Mouse (Mus musculus) lung, embryonic 14.5 days (tissue): ENCODE data around the gene Krtap10-4. TPM values are rescaled to one million over a fixed set of nuclear protein-coding genes. Genes with fewer than 3 reads are reported as not detected.
A peak's percentile ranks its signal among the peaks of the same experiment; 100 is the strongest.

ENCODE experiments used
- ATAC-seq: fragments of 200-750 bp; cut with Nextera tagmentation; 2 replicates; pipeline ENCODE4 v1.8.0; 2017; ENCODE audit warnings: mild to moderate bottlenecking, moderate TSS enrichment, moderate library complexity; ENCODE audit not compliant: insufficient read depth
- DNase-seq: peaks from one replicate; pipeline ENCODE4 v3.0.0-alpha.2; 2015
- H3K27ac ChIP-seq: fragments of 300-500 bp; sonication (generic); 2 replicates; pipeline ENCODE4 v1.5.1; 2014; ENCODE audit warnings: low read depth, mild to moderate bottlenecking, moderate library complexity
- H3K27me3 ChIP-seq: fragments of 300-500 bp; sonication (generic); 2 replicates; pipeline ENCODE4 v1.6.1; 2014; ENCODE audit warnings: low read length, control low read depth; ENCODE audit not compliant: insufficient read depth
- H3K36me3 ChIP-seq: fragments of 300-500 bp; sonication (generic); 2 replicates; pipeline ENCODE4 v1.6.1; 2014; ENCODE audit warnings: control low read depth; ENCODE audit not compliant: insufficient read depth
- H3K4me1 ChIP-seq: fragments of 300-500 bp; sonication (generic); 2 replicates; pipeline ENCODE4 v1.6.1; 2014; ENCODE audit warnings: antibody characterized with exemption, control low read depth; ENCODE audit not compliant: insufficient read depth
- H3K4me2 ChIP-seq: fragments of 300-500 bp; sonication (generic); 2 replicates; pipeline ENCODE4 v1.6.1; 2014; ENCODE audit warnings: mild to moderate bottlenecking
- H3K4me3 ChIP-seq: fragments of 300-500 bp; sonication (generic); 2 replicates; pipeline ENCODE4 v1.5.1; 2014; ENCODE audit warnings: low read depth, low read length
- H3K9ac ChIP-seq: fragments of 300-500 bp; sonication (generic); 2 replicates; pipeline ENCODE4 v1.6.1; 2014
- H3K9me3 ChIP-seq: fragments of 300-500 bp; sonication (generic); 2 replicates; pipeline ENCODE4 v1.6.1; 2016; ENCODE audit warnings: low read depth, low read length, control low read depth
- CTCF ChIP-seq: IDR thresholded peaks from 2 replicates; pipeline ENCODE4 v1.5.1; 2016; ENCODE audit warnings: antibody characterized with exemption, low read depth
- WGBS: fragments of 180-500 bp; shearing (Covaris S2); extraction: QIAGEN DNeasy Blood & Tissue Kit; methylation state at CpG from one replicate; pipeline ENCODE4 v1.1.7; 2014; 5-methylcytosine and 5-hydroxymethylcytosine counted together
- polyA plus RNA-seq: library from polyadenylated mRNA; unstranded; fragments of >200 nt; fragmentation: Nextera tagmentation; extraction: Ambion mirVana; gene quantifications from 2 replicates; pipeline ENCODE4 v1.2.1, GENCODE M21; 2014

The Krtap10-4 gene
- not detected in 2 replicates for polyA plus RNA-seq

DNA sequence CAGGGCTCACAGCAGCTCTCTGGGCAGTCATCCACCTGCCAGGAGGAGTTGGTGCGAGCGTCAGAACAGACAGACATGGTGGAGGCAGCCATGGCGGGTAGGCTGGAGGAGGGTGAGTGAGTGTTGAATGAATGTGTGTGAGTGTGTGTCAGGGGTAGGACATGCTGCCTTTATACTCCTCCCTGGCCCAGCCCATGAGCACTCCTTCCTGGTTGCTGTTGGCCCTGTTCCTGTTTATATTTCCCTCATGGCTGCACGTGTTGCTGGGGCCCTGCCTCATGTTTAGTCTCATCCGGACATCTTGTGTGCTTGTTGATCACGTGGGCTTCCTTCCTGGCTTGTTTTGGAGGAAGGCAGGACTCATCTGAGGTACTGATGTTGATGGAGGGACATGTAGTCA lies at the start of gene Krtap10-4:
Gene Krtap10-4, minus strand, starts transcription at position 145 of the 400 bp plus-strand sequence.
- no peaks in the 10 kb centered on the region for H3K9me3 ChIP-seq
- no peaks in the 10 kb centered on the region for H3K27me3 ChIP-seq
- 46% methylated on average over 6 of the region's 6 CpGs for WGBS
- no peaks in the 10 kb centered on the region for H3K36me3 ChIP-seq
- no peak within 1 kb of the TSS for H3K4me2 ChIP-seq
- no peak for TF ChIP-seq CTCF
- ATAC-seq (peak; percentile 54; the same call in 1 of the 2 replicates), DNase-seq (peak; percentile 31)
- no peak within 1 kb of the TSS for H3K27ac ChIP-seq
- no peaks in the 10 kb centered on the region for H3K4me1 ChIP-seq
- no peak within 1 kb of the TSS for H3K4me3 ChIP-seq
- no peak within 1 kb of the TSS for H3K9ac ChIP-seq

DNA sequence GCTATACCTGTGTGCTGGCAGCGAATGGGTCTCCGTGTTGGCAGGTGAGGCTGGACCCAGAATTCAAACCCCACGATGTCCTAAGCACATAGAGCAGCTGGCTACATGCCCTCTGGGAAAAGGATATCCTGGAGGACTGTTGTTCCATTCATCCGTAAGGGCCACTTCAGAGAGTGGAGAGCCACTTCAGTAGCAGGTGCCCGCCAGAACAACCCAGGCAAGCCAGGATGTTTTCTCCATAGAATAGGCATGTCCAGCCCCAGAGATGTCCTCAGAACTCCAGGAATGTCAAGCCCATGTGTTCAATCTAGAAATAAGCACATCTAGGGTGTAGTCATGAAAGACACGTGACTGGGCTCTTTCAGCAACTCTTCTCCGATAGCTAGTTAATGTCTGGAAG lies 42.8 kb upstream of the Krtap10-4 start:
- Histone ChIP-seq H3K4me1 (0 out of 2 replicates have a peak, but pooled peaks cover under 1% of the 10 kb centered on the region), H3K9me3 (no peaks in the 10 kb centered on the region), H3K4me3 (no peak overlapping the region), H3K9ac (no peak overlapping the region), H3K4me2 (no peak overlapping the region), H3K27me3 (no peaks in the 10 kb centered on the region), H3K36me3 (no peaks in the 10 kb centered on the region), H3K27ac (no peak overlapping the region)
- ATAC-seq (peak; percentile 60), DNase-seq (peak; percentile 66)
- no peak for TF ChIP-seq CTCF
- 63% methylated on average over 7 of the region's 7 CpGs for WGBS

DNA sequence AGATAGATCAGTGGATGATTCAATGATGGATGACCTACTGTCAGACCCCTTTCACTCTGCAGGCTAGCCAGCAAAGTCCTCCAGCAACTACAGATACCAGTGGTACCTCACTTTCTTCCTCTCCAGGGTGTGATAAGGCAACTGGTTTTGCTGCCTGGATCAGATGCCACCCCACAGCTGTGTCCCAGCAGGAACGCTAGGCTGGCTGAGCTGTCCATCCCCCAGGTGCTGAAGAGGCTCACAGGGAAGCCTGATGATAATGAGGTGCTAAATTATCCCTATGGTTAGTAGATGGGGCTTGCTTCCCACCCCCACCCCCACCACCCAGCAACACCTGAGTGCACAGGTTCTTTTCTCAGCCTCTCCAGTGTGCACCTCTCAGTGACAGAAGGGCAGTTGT lies 40.7 kb upstream of the Krtap10-4 start:
- Histone ChIP-seq H3K4me2 (no peak overlapping the region), H3K27me3 (no peaks in the 10 kb centered on the region), H3K27ac (no peak overlapping the region), H3K4me3 (no peak overlapping the region), H3K9me3 (no peaks in the 10 kb centered on the region; the same call in 1 of the 2 replicates), H3K4me1 (0 out of 2 replicates have a peak, but pooled peaks cover 2% of the 10 kb centered on the region), H3K36me3 (no peaks in the 10 kb centered on the region), H3K9ac (no peak overlapping the region)
- 15% methylated on average over 1 of the region's 1 CpGs for WGBS
- DNase-seq (peak; percentile 49), ATAC-seq (no peak)
- no peak for TF ChIP-seq CTCF

DNA sequence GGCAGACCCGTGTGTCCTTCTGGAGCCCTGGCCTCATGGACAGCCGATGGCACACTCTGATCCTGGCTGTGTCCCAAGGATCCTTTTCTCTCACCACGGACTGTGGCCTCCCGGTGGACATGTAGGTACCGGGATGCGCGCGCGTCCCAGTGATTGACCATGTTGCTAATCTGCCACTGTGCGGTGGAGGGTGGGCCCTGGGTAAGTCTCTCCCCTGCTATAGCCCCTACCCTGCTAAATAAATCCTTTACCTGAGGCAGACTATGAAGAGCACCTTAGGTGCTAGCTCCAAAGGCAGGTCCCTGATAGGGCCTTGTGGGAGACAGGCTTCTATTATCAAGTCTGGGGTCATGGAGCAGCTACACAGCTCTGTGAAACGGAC lies 37.9 kb upstream of the Krtap10-4 start:
- Histone ChIP-seq H3K27me3 (no peaks in the 10 kb centered on the region), H3K9me3 (no peaks in the 10 kb centered on the region; the same call in 1 of the 2 replicates), H3K4me1 (0 out of 2 replicates have a peak, but pooled peaks cover 2% of the 10 kb centered on the region), H3K9ac (no peak overlapping the region), H3K36me3 (no peaks in the 10 kb centered on the region), H3K4me2 (peak overlapping the region; percentile 43), H3K27ac (no peak overlapping the region), H3K4me3 (peak overlapping the region; percentile 12; the same call in 1 of the 2 replicates)
- 34% methylated on average over 11 of the region's 11 CpGs for WGBS
- DNase-seq (no peak), ATAC-seq (no peak)
- TF ChIP-seq CTCF, result no peak

DNA sequence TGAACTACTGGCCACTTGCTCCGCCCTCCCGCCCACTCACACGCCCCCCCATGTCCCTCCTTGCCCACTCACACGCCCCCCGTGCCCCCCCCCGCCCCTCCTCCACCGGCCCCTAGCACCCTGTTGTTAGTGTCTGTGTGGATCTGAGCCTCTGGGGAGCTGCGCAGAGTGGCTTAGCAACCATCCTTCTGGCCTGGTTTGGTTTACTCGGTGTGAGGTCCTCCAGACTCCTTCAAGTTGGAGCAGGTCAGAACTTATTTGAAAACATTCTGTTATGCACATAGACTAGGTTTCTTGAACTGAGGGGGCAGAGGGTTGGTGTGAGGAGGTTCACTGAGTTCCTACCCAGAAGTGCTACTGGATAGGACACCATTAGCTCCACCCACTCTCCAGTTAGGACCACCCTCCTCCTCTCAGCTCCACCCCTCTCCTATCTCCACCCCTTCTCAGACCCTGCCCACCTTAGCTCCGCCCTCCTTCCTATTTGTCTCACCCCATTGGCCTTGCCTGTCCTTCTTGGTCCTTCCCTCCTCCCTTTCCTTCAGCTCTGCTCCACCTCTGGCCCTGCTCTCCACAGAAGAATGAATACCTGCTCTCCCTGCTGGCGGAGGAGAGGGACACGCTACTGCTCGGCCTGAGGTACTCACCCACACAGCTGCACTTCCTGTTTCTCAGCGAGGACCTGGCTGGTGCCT lies 37.3 kb upstream of the Krtap10-4 start:
- Histone ChIP-seq H3K9ac (no peak overlapping the region), H3K27me3 (no peaks in the 10 kb centered on the region), H3K4me2 (peak overlapping the region; percentile 43), H3K36me3 (no peaks in the 10 kb centered on the region), H3K27ac (no peak overlapping the region), H3K4me1 (0 out of 2 replicates have a peak, but pooled peaks cover 2% of the 10 kb centered on the region), H3K9me3 (no peaks in the 10 kb centered on the region; the same call in 1 of the 2 replicates), H3K4me3 (peak overlapping the region; percentile 12; the same call in 1 of the 2 replicates)
- DNase-seq, result peak; percentile 50
- ATAC-seq, result peak; percentile 82
- WGBS, result 26% methylated on average over 14 of the region's 14 CpGs
- no peak for TF ChIP-seq CTCF

DNA sequence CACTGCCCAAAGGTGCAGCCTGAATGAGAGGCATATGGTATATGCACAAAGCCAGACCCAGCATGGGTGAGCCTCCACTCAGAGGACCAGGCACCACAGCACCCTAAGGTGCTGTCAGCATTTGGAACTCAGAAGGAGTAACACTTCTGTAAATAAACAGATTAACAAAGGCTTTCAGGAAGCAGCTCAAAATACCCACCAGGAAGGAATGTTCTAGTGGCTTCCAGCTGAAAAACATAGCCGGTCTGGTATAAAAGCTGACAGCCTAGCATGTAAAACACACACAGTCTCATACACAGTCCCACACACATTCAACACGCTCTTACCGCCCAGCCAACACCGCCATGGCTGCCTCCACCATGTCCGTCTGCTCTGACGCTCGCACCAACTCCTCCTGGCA lies 34.8 kb upstream of the Krtap10-4 start, which contains the start of gene Gm3285:
Gene Gm3285, plus strand, starts transcription at position 301 of the 400 bp plus-strand sequence.
- H3K27ac ChIP-seq, result no peak within 1 kb of the TSS
- no peak for ATAC-seq
- TF ChIP-seq CTCF, result no peak
- H3K36me3 ChIP-seq, result no peaks in the 10 kb centered on the region
- H3K9ac ChIP-seq, result no peak within 1 kb of the TSS
- H3K4me2 ChIP-seq, result no peak within 1 kb of the TSS
- no peak for DNase-seq
- H3K27me3 ChIP-seq, result no peaks in the 10 kb centered on the region
- WGBS, result 39% methylated on average over 7 of the region's 7 CpGs
- H3K9me3 ChIP-seq, result no peaks in the 10 kb centered on the region; the same call in 1 of the 2 replicates
- 0 out of 2 replicates have a peak, but pooled peaks cover 2% of the 10 kb centered on the region for H3K4me1 ChIP-seq
- H3K4me3 ChIP-seq, result no peak within 1 kb of the TSS

DNA sequence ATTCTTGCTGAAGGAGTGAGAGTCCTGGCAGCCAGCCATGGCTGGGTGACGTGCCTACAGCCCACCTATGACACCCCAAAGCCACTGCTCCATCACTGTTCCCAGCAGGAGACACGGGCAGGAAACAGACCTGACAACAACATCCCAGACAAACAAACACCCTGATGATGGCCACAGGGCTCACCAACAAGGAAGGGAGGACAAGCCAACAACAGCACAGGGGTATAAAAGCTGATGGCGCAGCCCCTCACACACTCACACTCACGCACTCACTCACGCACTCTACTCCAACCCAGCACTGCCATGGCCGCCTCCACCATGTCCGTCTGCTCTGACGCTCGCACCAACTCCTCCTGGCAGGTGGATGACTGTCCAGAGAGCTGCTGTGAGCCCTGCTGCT lies 25.7 kb upstream of the Krtap10-4 start, which contains the start of gene Gm10318:
Gene Gm10318, plus strand, starts transcription at position 301 of the 400 bp plus-strand sequence.
- no peak within 1 kb of the TSS for H3K4me2 ChIP-seq
- no peaks in the 10 kb centered on the region for H3K9me3 ChIP-seq
- no peak within 1 kb of the TSS for H3K4me3 ChIP-seq
- H3K4me1 ChIP-seq, result no peaks in the 10 kb centered on the region
- WGBS, result 56% methylated on average over 9 of the region's 9 CpGs
- no peak for ATAC-seq
- no peak for DNase-seq
- no peaks in the 10 kb centered on the region for H3K27me3 ChIP-seq
- H3K36me3 ChIP-seq, result no peaks in the 10 kb centered on the region
- TF ChIP-seq CTCF, result no peak
- no peak within 1 kb of the TSS for H3K9ac ChIP-seq
- H3K27ac ChIP-seq, result no peak within 1 kb of the TSS
